Mouse (Mus musculus) kidney, postnatal 25 days (tissue): ENCODE data around the gene Rrp9.

ENCODE experiments used
- DNase-seq, 2 experiments: peaks; one replicate each; pipeline ENCODE4 v3.0.0; 2021; ENCODE audit warnings: mixed read lengths in 2 of 2

Gene Rrp9

GRCm38 (mm10) chr9:106457163-106457559 is 18.6 kb upstream of the Rrp9 start:
- no peak for DNase-seq

- no peak for DNase-seq
Observed at GRCm38 (mm10) chr9:106457920-106458319, 17.8 kb upstream of the Rrp9 start.

GRCm38 (mm10) chr9:106459946-106460345 is 15.8 kb upstream of the Rrp9 start:
- DNase-seq = no peak

- DNase-seq = no peak
Observed at GRCm38 (mm10) chr9:106460401-106461025, 15.2 kb upstream of the Rrp9 start.

- no peak for DNase-seq
Observed at GRCm38 (mm10) chr9:106461026-106461415, 14.7 kb upstream of the Rrp9 start.

GRCm38 (mm10) chr9:106461641-106462429 is 13.9 kb upstream of the Rrp9 start:
- DNase-seq = no peak

- no peak for DNase-seq
Observed at GRCm38 (mm10) chr9:106462430-106462800, 13.3 kb upstream of the Rrp9 start.

- no peak for DNase-seq
Observed at GRCm38 (mm10) chr9:106463122-106464063, 12.4 kb upstream of the Rrp9 start.

- peak; percentile 53 to 77 for DNase-seq
Observed at GRCm38 (mm10) chr9:106464751-106465541, 10.8 kb upstream of the Rrp9 start.

GRCm38 (mm10) chr9:106465571-106466200 is 10.1 kb upstream of the Rrp9 start, which contains the start of gene Gpr62:
TSS of gene Gpr62 (minus strand) at chr9:106465938.
- no peak for DNase-seq

GRCm38 (mm10) chr9:106466721-106467120 is 9.0 kb upstream of the Rrp9 start:
- no peak for DNase-seq

GRCm38 (mm10) chr9:106467746-106468145 is 8.0 kb upstream of the Rrp9 start:
- DNase-seq = no peak

- peak in 1 of 2 experiments; percentile 44 for DNase-seq
Observed at GRCm38 (mm10) chr9:106469317-106469716, 6.4 kb upstream of the Rrp9 start.

- DNase-seq = peak in 1 of 2 experiments; percentile 28
Observed at GRCm38 (mm10) chr9:106469776-106470175, 6.0 kb upstream of the Rrp9 start.

- peak in 1 of 2 experiments; percentile 61 for DNase-seq
Observed at GRCm38 (mm10) chr9:106470991-106471750, 4.6 kb upstream of the Rrp9 start.

- peak; percentile 77 to 87 for DNase-seq
Observed at GRCm38 (mm10) chr9:106471892-106472291, 3.9 kb upstream of the Rrp9 start.

- DNase-seq = peak in 1 of 2 experiments; percentile 41
Observed at GRCm38 (mm10) chr9:106472321-106472720, 3.4 kb upstream of the Rrp9 start.

GRCm38 (mm10) chr9:106473081-106473752 is 2.5 kb upstream of the Rrp9 start:
- peak; percentile 48 to 89 for DNase-seq

- DNase-seq = no peak
Observed at GRCm38 (mm10) chr9:106473753-106474105, 2.0 kb upstream of the Rrp9 start.

- peak; percentile 70 to 86 for DNase-seq
Observed at GRCm38 (mm10) chr9:106474456-106474855, 1.3 kb upstream of the Rrp9 start.
